Mouse (Mus musculus): ENCODE measurements around the gene Myo3a. TPM values are rescaled to one million over a fixed set of nuclear protein-coding genes. Genes with fewer than 3 reads are reported as not detected.
A peak's percentile ranks its signal among the peaks of the same experiment; 100 is the strongest.

Gene Myo3a
- polyA plus RNA-seq, 1 experiment from 2014 or later, result not detected

GRCm38 (mm10) chr2:22624188-22624975, 397.1 kb downstream of the Myo3a start:
- Histone ChIP-seq H3K9me3 (ENCODE audit: control insufficient read depth, low read length) (no peaks in the 10 kb centered on the region), H3K9ac (ENCODE audit: low read length) (no peak overlapping the region; the same call in 1 of the 2 replicates), H3K27ac (ENCODE audit: low read depth, low read length) (no peak overlapping the region), H3K27me3 (ENCODE audit: control insufficient read depth, insufficient read depth, low read length) (peaks cover 81% of the 10 kb centered on the region), H3K4me3 (ENCODE audit: low read depth, low read length) (peak overlapping the region; percentile 40), H3K4me1 (ENCODE audit: control insufficient read depth, insufficient read depth, low read length) (peaks cover 20% of the 10 kb centered on the region), H3K4me2 (peak overlapping the region; percentile 66; the same call in 1 of the 2 replicates), H3K36me3 (ENCODE audit: control insufficient read depth, insufficient read depth, low read length) (no peaks in the 10 kb centered on the region)
- no peak for ATAC-seq (ENCODE audit: low FRiP score)
- WGBS, result 3% methylated on average over 27 of the region's 27 CpGs
- peak; percentile 90 for DNase-seq (ENCODE audit: low spot score, missing footprints)

GRCm38 (mm10) chr2:22625096-22625960, 398.0 kb downstream of the Myo3a start:
- H3K27ac ChIP-seq (ENCODE audit: low read depth, low read length), result no peak overlapping the region; the same call in 1 of the 2 replicates
- peaks cover 72% of the 10 kb centered on the region for H3K27me3 ChIP-seq (ENCODE audit: control insufficient read depth, insufficient read depth, low read length)
- H3K9me3 ChIP-seq (ENCODE audit: control insufficient read depth, low read length), result no peaks in the 10 kb centered on the region
- peaks cover 17% of the 10 kb centered on the region for H3K4me1 ChIP-seq (ENCODE audit: control insufficient read depth, insufficient read depth, low read length)
- no peaks in the 10 kb centered on the region for H3K36me3 ChIP-seq (ENCODE audit: control insufficient read depth, insufficient read depth, low read length)
- no peak for ATAC-seq (ENCODE audit: low FRiP score)
- H3K4me2 ChIP-seq, result peak overlapping the region; percentile 11; the same call in 1 of the 2 replicates
- WGBS, result 9% methylated on average over 16 of the region's 16 CpGs
- peak overlapping the region; percentile 9; the same call in 1 of the 2 replicates for H3K4me3 ChIP-seq (ENCODE audit: low read depth, low read length)
- peak; percentile 90 for DNase-seq (ENCODE audit: low spot score, missing footprints)
- H3K9ac ChIP-seq (ENCODE audit: low read length), result 0 out of 2 replicates have a peak overlapping the region, but pooled peaks have one; percentile 28

- Histone ChIP-seq H3K27me3 (ENCODE audit: control insufficient read depth, insufficient read depth, low read length) (peaks cover 55% of the 10 kb centered on the region), H3K4me1 (ENCODE audit: control insufficient read depth, insufficient read depth, low read length) (peaks cover 12% of the 10 kb centered on the region), H3K9me3 (ENCODE audit: control insufficient read depth, low read length) (no peaks in the 10 kb centered on the region), H3K27ac (ENCODE audit: low read depth, low read length) (peak overlapping the region; percentile 30; the same call in 1 of the 2 replicates), H3K36me3 (ENCODE audit: control insufficient read depth, insufficient read depth, low read length) (no peaks in the 10 kb centered on the region), H3K9ac (ENCODE audit: low read length) (no peak overlapping the region), H3K4me3 (ENCODE audit: low read depth, low read length) (no peak overlapping the region), H3K4me2 (peak overlapping the region; percentile 6)
- WGBS, result 28% methylated on average over 3 of the region's 3 CpGs
- ATAC-seq (ENCODE audit: low FRiP score) (no peak), DNase-seq (ENCODE audit: low spot score, missing footprints) (no peak)
These were observed 399.9 kb downstream of the Myo3a start for GRCm38 (mm10) chr2:22627147-22627666.

DNA sequence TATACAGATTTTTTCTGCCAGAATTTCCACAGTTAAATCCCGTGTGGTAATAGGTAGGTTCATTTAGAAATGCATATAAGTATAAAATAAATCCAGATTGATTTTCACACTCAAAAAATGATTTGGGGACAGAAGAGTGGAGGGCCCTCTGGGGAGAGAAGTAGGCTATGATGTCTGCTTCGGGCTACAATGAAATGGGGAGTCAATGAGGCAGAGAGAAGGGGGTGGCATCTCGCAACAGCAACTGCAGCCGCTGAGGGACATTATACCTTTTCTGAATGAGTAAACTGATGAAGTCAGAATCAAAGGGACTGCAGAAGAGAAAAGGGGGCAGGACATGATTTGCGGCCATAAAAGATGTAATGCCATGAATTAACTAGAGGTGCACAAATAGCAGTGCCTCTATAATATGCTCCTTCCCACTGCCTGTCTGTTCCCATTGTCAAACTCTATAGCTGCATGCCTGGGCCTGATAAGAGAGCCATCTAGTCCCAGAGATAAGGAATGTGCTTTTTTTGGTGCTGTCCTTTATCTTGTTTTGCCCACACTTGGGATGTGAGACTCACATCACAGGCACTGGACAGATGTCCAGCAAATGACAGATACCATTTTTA, 400.6 kb downstream of the Myo3a start:
- Histone ChIP-seq H3K4me1 (ENCODE audit: control insufficient read depth, insufficient read depth, low read length) (peaks cover 9% of the 10 kb centered on the region), H3K9me3 (ENCODE audit: control insufficient read depth, low read length) (no peaks in the 10 kb centered on the region), H3K9ac (ENCODE audit: low read length) (no peak overlapping the region), H3K36me3 (ENCODE audit: control insufficient read depth, insufficient read depth, low read length) (no peaks in the 10 kb centered on the region), H3K27me3 (ENCODE audit: control insufficient read depth, insufficient read depth, low read length) (peaks cover 48% of the 10 kb centered on the region), H3K4me3 (ENCODE audit: low read depth, low read length) (no peak overlapping the region), H3K4me2 (no peak overlapping the region), H3K27ac (ENCODE audit: low read depth, low read length) (0 out of 2 replicates have a peak overlapping the region, but pooled peaks have one; percentile 30)
- DNase-seq (ENCODE audit: low spot score, missing footprints) (no peak), ATAC-seq (ENCODE audit: low FRiP score) (peak; percentile 51)
- 25% methylated on average over 5 of the region's 5 CpGs for WGBS

DNA sequence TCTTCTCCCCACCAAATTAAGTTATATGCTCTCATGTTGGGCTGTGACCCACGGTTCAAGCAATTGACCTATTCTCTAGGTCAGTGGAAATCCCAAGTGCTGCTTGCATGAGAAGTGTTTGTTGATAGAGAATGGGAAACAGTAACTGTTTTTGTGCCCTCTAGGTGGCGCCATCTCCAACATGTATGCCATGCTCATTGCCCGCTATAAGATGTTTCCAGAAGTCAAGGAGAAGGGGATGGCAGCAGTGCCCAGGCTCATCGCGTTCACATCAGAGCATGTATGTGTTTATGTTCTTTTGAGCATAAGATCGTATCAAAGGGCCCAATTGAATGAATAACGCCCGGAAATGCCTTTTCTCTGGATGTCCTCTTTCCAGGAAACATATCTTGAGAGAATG, 407.5 kb downstream of the Myo3a start:
- Histone ChIP-seq H3K4me3 (ENCODE audit: low read depth, low read length) (no peak overlapping the region), H3K27me3 (ENCODE audit: control insufficient read depth, insufficient read depth, low read length) (no peaks in the 10 kb centered on the region), H3K4me1 (ENCODE audit: control insufficient read depth, insufficient read depth, low read length) (no peaks in the 10 kb centered on the region), H3K4me2 (no peak overlapping the region), H3K27ac (ENCODE audit: low read depth, low read length) (no peak overlapping the region), H3K9me3 (ENCODE audit: control insufficient read depth, low read length) (no peaks in the 10 kb centered on the region), H3K36me3 (ENCODE audit: control insufficient read depth, insufficient read depth, low read length) (no peaks in the 10 kb centered on the region), H3K9ac (ENCODE audit: low read length) (no peak overlapping the region)
- no peak for ATAC-seq (ENCODE audit: low FRiP score)
- 38% methylated on average over 8 of the region's 8 CpGs for WGBS
- DNase-seq (ENCODE audit: low spot score, missing footprints), result no peak

GRCm38 (mm10) chr2:22646134-22646533, 418.8 kb downstream of the Myo3a start:
- H3K9ac ChIP-seq (ENCODE audit: low read length), result no peak overlapping the region
- no peaks in the 10 kb centered on the region for H3K9me3 ChIP-seq (ENCODE audit: control insufficient read depth, low read length)
- ATAC-seq (ENCODE audit: low FRiP score), result no peak
- DNase-seq (ENCODE audit: low spot score, missing footprints), result no peak
- no peaks in the 10 kb centered on the region for H3K36me3 ChIP-seq (ENCODE audit: control insufficient read depth, insufficient read depth, low read length)
- 70% methylated on average over 1 of the region's 1 CpGs for WGBS
- H3K4me2 ChIP-seq, result no peak overlapping the region
- no peak overlapping the region for H3K27ac ChIP-seq (ENCODE audit: low read depth, low read length)
- no peak overlapping the region for H3K4me3 ChIP-seq (ENCODE audit: low read depth, low read length)
- no peaks in the 10 kb centered on the region for H3K4me1 ChIP-seq (ENCODE audit: control insufficient read depth, insufficient read depth, low read length)
- no peaks in the 10 kb centered on the region for H3K27me3 ChIP-seq (ENCODE audit: control insufficient read depth, insufficient read depth, low read length)

- ATAC-seq (ENCODE audit: low FRiP score) (no peak), DNase-seq (ENCODE audit: low spot score, missing footprints) (no peak)
- Histone ChIP-seq H3K27ac (ENCODE audit: low read depth, low read length) (no peak overlapping the region), H3K4me1 (ENCODE audit: control insufficient read depth, insufficient read depth, low read length) (no peaks in the 10 kb centered on the region), H3K9me3 (ENCODE audit: control insufficient read depth, low read length) (no peaks in the 10 kb centered on the region), H3K27me3 (ENCODE audit: control insufficient read depth, insufficient read depth, low read length) (no peaks in the 10 kb centered on the region), H3K9ac (ENCODE audit: low read length) (no peak overlapping the region), H3K4me3 (ENCODE audit: low read depth, low read length) (no peak overlapping the region), H3K4me2 (no peak overlapping the region), H3K36me3 (ENCODE audit: control insufficient read depth, insufficient read depth, low read length) (no peaks in the 10 kb centered on the region)
- WGBS, result 97% methylated on average over 1 of the region's 1 CpGs
These were observed 421.1 kb downstream of the Myo3a start for GRCm38 (mm10) chr2:22648394-22648793.

DNA sequence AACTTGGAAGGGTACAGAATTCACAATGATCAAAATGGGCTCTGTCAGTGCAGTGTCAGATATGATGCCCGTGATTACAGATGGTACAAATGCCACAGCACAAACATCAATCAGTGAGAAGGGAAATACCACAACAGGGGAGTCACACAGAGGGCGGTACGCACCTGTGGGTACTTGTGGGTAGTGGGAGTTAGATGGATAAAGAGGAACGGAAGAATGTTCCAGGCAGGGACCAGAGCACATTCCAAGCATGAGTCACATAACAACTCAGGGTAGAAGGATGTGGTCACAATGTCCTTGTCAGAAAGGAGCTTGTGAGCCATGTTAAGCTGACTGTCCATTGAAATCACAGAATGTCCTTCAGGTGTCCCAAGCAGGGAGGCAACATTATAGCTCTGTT, 424.5 kb downstream of the Myo3a start:
- no peak for ATAC-seq (ENCODE audit: low FRiP score)
- no peak for DNase-seq (ENCODE audit: low spot score, missing footprints)
- H3K9ac ChIP-seq (ENCODE audit: low read length), result no peak overlapping the region
- no peaks in the 10 kb centered on the region for H3K4me1 ChIP-seq (ENCODE audit: control insufficient read depth, insufficient read depth, low read length)
- no peaks in the 10 kb centered on the region for H3K27me3 ChIP-seq (ENCODE audit: control insufficient read depth, insufficient read depth, low read length)
- no peak overlapping the region for H3K4me3 ChIP-seq (ENCODE audit: low read depth, low read length)
- no peaks in the 10 kb centered on the region for H3K9me3 ChIP-seq (ENCODE audit: control insufficient read depth, low read length)
- 81% methylated on average over 4 of the region's 4 CpGs for WGBS
- H3K27ac ChIP-seq (ENCODE audit: low read depth, low read length), result no peak overlapping the region
- no peaks in the 10 kb centered on the region for H3K36me3 ChIP-seq (ENCODE audit: control insufficient read depth, insufficient read depth, low read length)
- no peak overlapping the region for H3K4me2 ChIP-seq

Data from midbrain, embryonic 11.5 days (tissue).